Mouse (Mus musculus): ENCODE data around the gene Ildr1. TPM values are rescaled to one million over a fixed set of nuclear protein-coding genes. Genes with fewer than 3 reads are reported as not detected.

Gene Ildr1
- polyA plus RNA-seq, 1 experiment from 2014 or later, result 4.6 TPM

GRCm38 (mm10) chr16:36771703-36772102 lies 77.9 kb downstream of the Ildr1 start:
- Histone ChIP-seq H3K27me3 (ENCODE audit: control insufficient read depth, insufficient read depth, low read length) (no peaks in the 10 kb centered on the region), H3K4me1 (ENCODE audit: control insufficient read depth, insufficient read depth, low read length) (no peaks in the 10 kb centered on the region), H3K9me3 (ENCODE audit: control insufficient read depth, low read length) (no peaks in the 10 kb centered on the region), H3K36me3 (ENCODE audit: control insufficient read depth, insufficient read depth, low read length) (no peaks in the 10 kb centered on the region), H3K27ac (ENCODE audit: low read depth, low read length) (no peak overlapping the region), H3K9ac (ENCODE audit: low read depth, low read length) (no peak overlapping the region), H3K4me3 (ENCODE audit: low read length) (no peak overlapping the region), H3K4me2 (replicated peaks; ENCODE audit: low read depth, low read length) (no peak overlapping the region)
- ATAC-seq (ENCODE audit: low FRiP score, low TSS enrichment), result no peak
- 92% methylated on average over 3 of the region's 3 CpGs for WGBS

- H3K27ac ChIP-seq (ENCODE audit: low read depth, low read length), result no peak overlapping the region
- H3K36me3 ChIP-seq (ENCODE audit: control insufficient read depth, insufficient read depth, low read length), result no peaks in the 10 kb centered on the region
- no peak overlapping the region for H3K4me3 ChIP-seq (ENCODE audit: low read length)
- no peaks in the 10 kb centered on the region for H3K27me3 ChIP-seq (ENCODE audit: control insufficient read depth, insufficient read depth, low read length)
- H3K9me3 ChIP-seq (ENCODE audit: control insufficient read depth, low read length), result no peaks in the 10 kb centered on the region
- H3K4me1 ChIP-seq (ENCODE audit: control insufficient read depth, insufficient read depth, low read length), result no peaks in the 10 kb centered on the region
- no peak overlapping the region for H3K9ac ChIP-seq (ENCODE audit: low read depth, low read length)
- ATAC-seq (ENCODE audit: low FRiP score, low TSS enrichment), result no peak
- WGBS, result 89% methylated on average over 5 of the region's 5 CpGs
- H3K4me2 ChIP-seq (replicated peaks; ENCODE audit: low read depth, low read length), result no peak overlapping the region
These were observed 79.2 kb downstream of the Ildr1 start for GRCm38 (mm10) chr16:36772996-36773395.

DNA sequence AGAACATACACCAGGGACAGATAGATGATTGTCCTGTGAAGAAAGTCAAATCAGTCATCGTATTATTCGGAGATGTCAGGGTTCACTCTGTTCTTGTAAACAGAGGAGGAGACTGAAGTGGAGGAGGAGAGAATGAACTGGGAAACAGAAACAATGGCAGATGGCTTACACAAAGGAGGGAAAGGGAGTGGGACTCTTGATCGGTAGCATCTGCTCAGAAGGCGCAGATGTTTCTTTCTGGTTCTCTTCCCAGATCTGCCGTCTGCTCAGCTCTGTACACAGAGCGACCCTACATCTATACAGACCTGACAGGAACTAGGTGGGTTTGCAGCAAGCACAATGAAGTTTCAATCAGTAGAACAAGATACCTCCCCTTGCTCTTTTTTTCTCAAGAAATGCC lies 81.9 kb downstream of the Ildr1 start:
- Histone ChIP-seq H3K9ac (ENCODE audit: low read depth, low read length) (no peak overlapping the region), H3K4me1 (ENCODE audit: control insufficient read depth, insufficient read depth, low read length) (no peaks in the 10 kb centered on the region), H3K36me3 (ENCODE audit: control insufficient read depth, insufficient read depth, low read length) (no peaks in the 10 kb centered on the region), H3K27ac (ENCODE audit: low read depth, low read length) (no peak overlapping the region), H3K9me3 (ENCODE audit: control insufficient read depth, low read length) (no peaks in the 10 kb centered on the region), H3K27me3 (ENCODE audit: control insufficient read depth, insufficient read depth, low read length) (no peaks in the 10 kb centered on the region), H3K4me2 (replicated peaks; ENCODE audit: low read depth, low read length) (no peak overlapping the region), H3K4me3 (ENCODE audit: low read length) (no peak overlapping the region)
- 79% methylated on average over 6 of the region's 6 CpGs for WGBS
- ATAC-seq (ENCODE audit: low FRiP score, low TSS enrichment), result no peak

Other genes starting within 250 kb of the Ildr1 start
- not detected in 2 replicates for gene Stfa3, start 238.6 kb upstream of the Ildr1 start, polyA plus RNA-seq (2014; fragmentation: Nextera tagmentation; extraction: Ambion mirVana)
- 0.34 and 0.39 TPM in 2 replicates for gene Casr, start 131.8 kb upstream of the Ildr1 start, polyA plus RNA-seq (2014; fragmentation: Nextera tagmentation; extraction: Ambion mirVana)
- gene Cd86, start 27.9 kb upstream of the Ildr1 start, polyA plus RNA-seq (2014; fragmentation: Nextera tagmentation; extraction: Ambion mirVana), result 1.2 and 1.4 TPM in 2 replicates
- gene Slc15a2, start 91.0 kb downstream of the Ildr1 start, polyA plus RNA-seq (2014; fragmentation: Nextera tagmentation; extraction: Ambion mirVana), result 5.5 and 12.3 TPM in 2 replicates
- gene Iqcb1, start 134.4 kb downstream of the Ildr1 start, polyA plus RNA-seq (2014; fragmentation: Nextera tagmentation; extraction: Ambion mirVana), result 40.0 and 45.5 TPM in 2 replicates
- 6.0 and 7.6 TPM in 2 replicates for gene Eaf2, start 181.0 kb downstream of the Ildr1 start, polyA plus RNA-seq (2014; fragmentation: Nextera tagmentation; extraction: Ambion mirVana)
- gene Golgb1, start 181.2 kb downstream of the Ildr1 start, polyA plus RNA-seq (2014; fragmentation: Nextera tagmentation; extraction: Ambion mirVana), result 104 and 116 TPM in 2 replicates
- 2.2 and 2.3 TPM in 2 replicates for gene Hcls1, start 241.0 kb downstream of the Ildr1 start, polyA plus RNA-seq (2014; fragmentation: Nextera tagmentation; extraction: Ambion mirVana)